Mouse (Mus musculus): ENCODE data around the gene Eps15. TPM values are rescaled to one million over a fixed set of nuclear protein-coding genes. Genes with fewer than 3 reads are reported as not detected.

The Eps15 gene
- polyA plus RNA-seq, 1 experiment, result 39.7 TPM

DNA sequence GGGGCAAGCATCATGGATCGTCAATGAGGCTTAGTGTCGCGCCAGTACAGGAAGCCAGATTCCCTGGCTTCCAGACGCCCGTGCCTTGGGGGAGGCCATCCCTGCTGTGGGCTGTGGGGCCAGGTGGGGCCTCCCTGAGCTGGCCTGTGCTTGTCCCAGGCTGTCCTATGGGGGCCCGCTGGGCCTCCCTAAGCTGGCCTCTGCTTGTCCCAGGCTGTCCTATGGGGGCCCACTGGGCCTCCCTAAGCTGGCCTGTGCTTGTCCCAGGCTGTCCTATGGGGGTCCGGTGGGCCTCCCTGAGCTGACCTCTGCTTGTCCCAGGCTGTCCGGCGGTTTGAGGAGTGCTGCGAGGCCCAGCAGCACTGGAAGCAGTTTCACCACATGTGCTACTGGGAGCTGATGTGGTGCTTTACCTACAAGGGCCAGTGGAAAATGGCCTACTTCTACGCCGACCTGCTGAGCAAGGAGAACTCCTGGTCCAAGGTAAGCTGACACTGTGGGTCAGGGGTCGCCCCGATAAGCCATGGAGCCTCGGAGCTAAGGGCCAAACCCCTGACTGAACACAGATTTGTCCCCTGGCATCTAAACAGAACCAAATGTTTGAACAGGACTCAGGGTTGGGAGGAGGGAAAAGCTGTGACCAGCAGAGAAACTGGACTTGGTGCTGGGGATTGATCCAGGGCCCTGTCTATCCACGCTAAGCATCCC, 152.8 kb downstream of the Eps15 start:
- DNase-seq (ENCODE audit: low spot score), result no peak

DNA sequence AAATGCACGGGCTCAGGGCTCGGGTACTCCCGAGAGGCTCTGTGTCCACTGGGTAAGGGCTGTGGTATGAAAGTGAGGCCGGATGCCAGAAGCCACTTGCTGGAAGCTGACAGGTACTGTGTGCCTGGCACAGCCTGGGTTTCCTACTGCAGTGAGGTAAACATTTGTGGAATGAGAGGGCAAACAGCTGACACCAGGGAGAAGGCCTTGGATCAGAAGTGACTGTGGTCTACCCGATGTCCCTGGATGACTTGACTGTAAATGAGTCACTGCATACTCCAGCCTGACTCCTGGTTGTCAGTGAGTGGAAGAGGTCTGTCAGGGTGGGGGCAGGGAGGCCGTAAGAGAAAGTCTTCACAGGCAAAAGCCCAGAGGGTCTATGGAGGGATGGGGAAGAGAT, 153.6 kb downstream of the Eps15 start:
- no peak for DNase-seq (ENCODE audit: low spot score)

DNA sequence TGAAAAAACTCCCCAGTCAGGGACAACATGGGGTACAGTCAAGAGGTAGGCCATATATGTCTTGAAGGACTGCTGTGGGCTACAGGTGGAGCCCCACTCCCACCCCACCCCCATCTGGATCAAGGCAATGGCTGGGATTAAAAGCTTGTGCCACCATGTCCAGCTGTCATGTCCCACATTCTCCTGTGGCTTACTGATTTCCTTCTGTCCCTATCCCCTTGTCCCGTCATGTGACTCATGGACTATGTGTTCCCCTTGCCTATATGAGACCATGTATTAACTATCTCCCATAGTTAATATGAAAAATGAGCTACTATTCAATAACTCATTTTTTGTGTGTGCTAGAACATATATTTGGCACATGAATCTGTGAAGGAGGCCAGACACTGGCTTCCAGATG, 154.2 kb downstream of the Eps15 start:
- DNase-seq (ENCODE audit: low spot score), result no peak

Other genes starting within 250 kb of the Eps15 start
- gene Osbpl9, start 78.0 kb upstream of the Eps15 start, polyA plus RNA-seq (2012; rRNA removed), result 95.4 and 97.5 TPM in 2 replicates
- gene Calr4, start 45.8 kb upstream of the Eps15 start, polyA plus RNA-seq (2012; rRNA removed), result 0.04 and 0.18 TPM in 2 replicates
- 8.4 and 10.8 TPM in 2 replicates for gene Ttc39a, start 126.4 kb downstream of the Eps15 start, polyA plus RNA-seq (2012; rRNA removed)
- gene Rnf11, start 204.5 kb downstream of the Eps15 start, polyA plus RNA-seq (2012; rRNA removed), result 72.9 and 75.3 TPM in 2 replicates

Data from urinary bladder, adult 2 months (tissue).